In the genomic region with DNA sequence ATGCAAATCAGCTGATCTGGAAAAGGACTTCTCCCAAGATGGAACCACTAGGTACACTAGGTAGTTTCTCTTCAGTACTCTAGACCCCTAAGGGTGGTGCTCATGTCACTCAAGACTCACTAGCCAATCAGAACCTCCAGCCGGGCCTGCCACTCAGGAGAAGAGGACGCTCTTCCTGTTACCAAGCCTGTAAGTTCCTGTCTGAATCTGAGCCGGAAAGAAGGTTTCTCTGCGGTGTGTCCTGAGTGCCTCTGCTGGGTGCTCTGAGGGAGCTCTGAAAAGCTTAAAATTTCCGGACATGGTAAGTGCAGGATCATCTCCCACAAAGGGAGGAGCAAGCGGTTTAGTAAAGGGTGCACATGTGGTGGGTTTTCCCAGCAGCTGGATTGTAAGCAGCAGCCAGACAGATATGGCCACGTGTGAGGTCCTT, we compare ENCODE assay signal across 11 mouse cellular contexts. TPM values are rescaled to one million over a fixed set of nuclear protein-coding genes. Genes with fewer than 3 reads are reported as not detected.
"Had no signal": no experiment of that assay in that cellular context is flagged by ENCODE, and none has a peak within 500 bp of the region (broad histone marks: within the 10 kb centered on the region; RNA-seq: fewer than 3 reads in every experiment).

A gene (plus strand): TSS at position 186 of the 430 bp plus-strand sequence.

RNA-seq across cellular contexts. Expression of the gene that starts here (rescaled TPM):
- polyA plus RNA-seq: large intestine, adult 2 months; limb, embryonic 13.5 days; liver, adult 2 months; lung, adult 2 months; lung, postnatal 0 days; midbrain, embryonic 13.5 days; midbrain, postnatal 0 days; neural tube, embryonic 11.5 days; neural tube, embryonic 15.5 days; small intestine, adult 2 months; stomach, embryonic 16.5 days had no signal
